Mouse (Mus musculus): Measurements from ENCODE around the gene Scg3. TPM values are rescaled to one million over a fixed set of nuclear protein-coding genes. Genes with fewer than 3 reads are reported as not detected.
A peak's percentile ranks its signal among the peaks of the same experiment; 100 is the strongest.
"Not testable (repeated sequence)": the region's sequence is repeated elsewhere in the genome, so short reads cannot be mapped to it uniquely, and the experiment has no call there.

Scg3 gene
- polyA plus RNA-seq, 1 experiment from 2014 or later: 4.1 TPM

GRCm38 (mm10) chr9:75665364-75665763, 18.5 kb downstream of the Scg3 start:
- Histone ChIP-seq H3K4me3 (replicated peaks) (no peak overlapping the region), H3K9me3 (replicated peaks) (no peaks in the 10 kb centered on the region), H3K4me2 (replicated peaks) (no peak overlapping the region), H3K4me1 (no peaks in the 10 kb centered on the region), H3K36me3 (no peaks in the 10 kb centered on the region), H3K27ac (replicated peaks) (no peak overlapping the region), H3K27me3 (no peaks in the 10 kb centered on the region), H3K9ac (no peak overlapping the region)
- 78% methylated on average over 6 of the region's 6 CpGs for WGBS
- no peak for ATAC-seq (ENCODE audit: insufficient number of reproducible peaks, low FRiP score, low TSS enrichment, low read depth)

GRCm38 (mm10) chr9:75660917-75661316, 22.9 kb downstream of the Scg3 start:
- 86% methylated on average over 8 of the region's 8 CpGs for WGBS
- Histone ChIP-seq H3K27me3 (no peaks in the 10 kb centered on the region), H3K4me3 (replicated peaks) (no peak overlapping the region), H3K9ac (no peak overlapping the region), H3K27ac (replicated peaks) (no peak overlapping the region), H3K4me2 (replicated peaks) (no peak overlapping the region), H3K36me3 (no peaks in the 10 kb centered on the region), H3K4me1 (no peaks in the 10 kb centered on the region), H3K9me3 (replicated peaks) (no peaks in the 10 kb centered on the region)
- no peak for ATAC-seq (ENCODE audit: insufficient number of reproducible peaks, low FRiP score, low TSS enrichment, low read depth)

DNA sequence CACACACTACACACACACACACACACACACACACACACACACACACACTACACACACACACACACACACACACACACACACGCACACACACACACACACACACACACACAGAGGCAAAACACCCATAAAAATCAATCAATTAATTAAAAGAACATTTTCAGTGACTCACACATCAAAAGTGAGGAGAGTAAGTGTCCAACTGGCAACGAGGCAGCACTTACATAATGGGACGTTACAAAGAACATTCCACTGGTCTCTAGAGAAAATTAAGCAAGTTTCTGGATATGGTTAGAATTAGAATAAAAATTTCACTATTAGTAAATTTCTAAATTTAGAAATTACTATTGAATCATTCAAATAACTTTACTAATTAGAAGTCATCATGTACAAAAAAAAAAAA, 27.4 kb downstream of the Scg3 start:
- H3K27ac ChIP-seq (replicated peaks); H3K36me3 ChIP-seq; H3K4me1 ChIP-seq; H3K9ac ChIP-seq; ATAC-seq (ENCODE audit: insufficient number of reproducible peaks, low FRiP score, low TSS enrichment, low read depth); H3K4me3 ChIP-seq (replicated peaks); H3K27me3 ChIP-seq; H3K4me2 ChIP-seq (replicated peaks); H3K9me3 ChIP-seq (replicated peaks): not testable (repeated sequence)
- 57% methylated on average over 3 of the region's 3 CpGs for WGBS

DNA sequence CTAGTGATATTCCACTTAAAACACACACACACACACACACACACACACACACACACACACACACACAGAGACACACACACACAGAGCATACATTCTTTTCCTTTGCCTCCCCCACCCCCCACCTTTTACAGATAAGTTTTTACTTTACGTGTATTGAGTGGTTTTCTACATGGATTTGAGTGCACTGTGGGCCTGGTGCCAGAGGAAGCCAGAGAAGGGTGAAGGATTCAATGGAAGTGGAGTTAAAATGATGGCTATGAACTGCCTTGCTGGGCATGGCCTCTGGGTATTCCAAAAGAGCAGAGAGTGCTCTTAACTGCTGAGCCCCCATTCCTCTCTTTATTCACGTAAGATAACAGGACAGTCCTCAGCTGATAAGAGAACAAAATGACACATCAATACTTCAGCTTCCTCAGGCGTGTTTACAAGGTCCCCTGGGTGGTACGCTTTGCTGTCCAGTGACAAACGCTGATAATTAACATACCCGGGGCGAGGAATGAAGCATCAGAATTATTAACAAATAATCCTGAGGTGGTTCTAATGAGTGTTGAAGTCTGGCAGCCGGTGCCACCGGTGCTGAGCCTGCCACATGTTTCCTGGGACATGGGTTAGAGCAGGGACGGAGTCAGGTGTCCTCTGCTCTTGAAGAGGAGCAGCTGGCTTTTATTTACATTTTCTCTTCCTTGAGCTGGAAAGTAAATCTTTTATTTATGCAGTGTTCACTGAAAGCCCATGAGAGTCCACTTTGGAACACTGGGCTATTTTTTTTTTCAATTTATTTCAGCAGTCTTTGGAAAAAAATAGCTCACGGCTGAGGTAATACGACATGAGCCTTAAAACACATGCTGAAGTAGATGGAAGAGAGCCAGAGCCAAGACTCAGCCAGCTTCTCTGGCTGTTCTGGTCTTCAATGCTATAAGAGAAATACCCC, 29.6 kb downstream of the Scg3 start:
- no peaks in the 10 kb centered on the region for H3K36me3 ChIP-seq
- peak overlapping the region; percentile 23 for H3K27ac ChIP-seq (replicated peaks)
- no peak overlapping the region for H3K4me3 ChIP-seq (replicated peaks)
- no peaks in the 10 kb centered on the region for H3K9me3 ChIP-seq (replicated peaks)
- H3K9ac ChIP-seq: no peak overlapping the region
- 39% methylated on average over 12 of the region's 12 CpGs for WGBS
- no peaks in the 10 kb centered on the region for H3K27me3 ChIP-seq
- H3K4me1 ChIP-seq: peaks cover 6% of the 10 kb centered on the region
- H3K4me2 ChIP-seq (replicated peaks): no peak overlapping the region
- peak; percentile 54; the same call in 1 of the 2 replicates for ATAC-seq (ENCODE audit: insufficient number of reproducible peaks, low FRiP score, low TSS enrichment, low read depth)

DNA sequence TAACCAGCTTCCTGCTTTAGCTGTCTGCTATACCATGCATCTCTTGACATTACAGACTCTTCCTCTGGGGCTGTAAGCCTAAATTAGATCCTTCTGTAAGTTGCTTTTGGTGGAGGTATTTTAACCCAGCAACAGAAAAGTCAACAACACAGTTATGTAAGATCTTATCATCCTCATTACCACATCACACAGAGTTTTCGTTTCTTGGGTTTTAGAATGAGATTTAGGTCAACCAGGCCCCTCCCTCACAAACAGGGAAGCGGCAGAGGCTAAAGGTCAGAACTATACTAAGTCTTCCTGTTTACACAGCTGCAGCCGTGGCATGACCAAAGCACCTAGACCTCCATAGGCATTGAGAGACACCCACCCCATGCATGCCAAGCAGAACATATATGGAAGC, 38.5 kb downstream of the Scg3 start:
- no peaks in the 10 kb centered on the region for H3K4me1 ChIP-seq
- no peak overlapping the region for H3K4me3 ChIP-seq (replicated peaks)
- H3K4me2 ChIP-seq (replicated peaks): no peak overlapping the region
- H3K27me3 ChIP-seq: no peaks in the 10 kb centered on the region
- H3K27ac ChIP-seq (replicated peaks): no peak overlapping the region
- no peak overlapping the region for H3K9ac ChIP-seq
- H3K36me3 ChIP-seq: no peaks in the 10 kb centered on the region
- ATAC-seq (ENCODE audit: insufficient number of reproducible peaks, low FRiP score, low TSS enrichment, low read depth): no peak
- 29% methylated on average over 3 of the region's 3 CpGs for WGBS
- no peaks in the 10 kb centered on the region for H3K9me3 ChIP-seq (replicated peaks)

DNA sequence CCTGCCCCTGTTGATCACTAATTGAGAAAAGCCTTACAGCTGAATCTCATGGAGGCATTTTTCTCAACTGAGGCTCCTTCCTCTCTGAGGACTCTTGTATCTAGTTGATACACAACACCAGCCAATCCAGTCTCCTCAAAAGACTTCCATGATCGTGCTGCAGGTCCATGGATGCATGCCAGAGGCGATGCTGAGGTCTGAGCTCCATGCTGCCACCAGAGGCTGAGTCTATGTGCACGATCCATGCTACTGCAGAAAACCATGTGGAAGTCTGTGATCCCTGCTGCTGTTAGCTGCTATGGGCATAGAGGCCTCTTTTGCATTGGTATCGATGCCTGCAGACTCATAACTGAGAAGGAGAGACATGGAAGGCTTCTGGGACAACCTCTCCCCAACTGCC, 49.6 kb downstream of the Scg3 start:
- Histone ChIP-seq H3K4me2 (replicated peaks) (no peak overlapping the region), H3K4me3 (replicated peaks) (no peak overlapping the region), H3K4me1 (peaks cover 14% of the 10 kb centered on the region; the same call in 1 of the 2 replicates), H3K9me3 (replicated peaks) (no peaks in the 10 kb centered on the region), H3K36me3 (0 out of 2 replicates have a peak, but pooled peaks cover 15% of the 10 kb centered on the region), H3K27me3 (no peaks in the 10 kb centered on the region), H3K27ac (replicated peaks) (no peak overlapping the region), H3K9ac (no peak overlapping the region)
- 76% methylated on average over 4 of the region's 4 CpGs for WGBS
- ATAC-seq (ENCODE audit: insufficient number of reproducible peaks, low FRiP score, low TSS enrichment, low read depth): no peak

- 90% methylated on average over 8 of the region's 8 CpGs for WGBS
- Histone ChIP-seq H3K9ac (no peak overlapping the region), H3K4me2 (replicated peaks) (no peak overlapping the region), H3K27me3 (no peaks in the 10 kb centered on the region), H3K4me3 (replicated peaks) (no peak overlapping the region), H3K27ac (replicated peaks) (no peak overlapping the region), H3K36me3 (0 out of 2 replicates have a peak, but pooled peaks cover 15% of the 10 kb centered on the region), H3K9me3 (replicated peaks) (no peaks in the 10 kb centered on the region), H3K4me1 (peaks cover 14% of the 10 kb centered on the region; the same call in 1 of the 2 replicates)
- no peak for ATAC-seq (ENCODE audit: insufficient number of reproducible peaks, low FRiP score, low TSS enrichment, low read depth)
Observed at GRCm38 (mm10) chr9:75633603-75634002, 50.3 kb downstream of the Scg3 start.

DNA sequence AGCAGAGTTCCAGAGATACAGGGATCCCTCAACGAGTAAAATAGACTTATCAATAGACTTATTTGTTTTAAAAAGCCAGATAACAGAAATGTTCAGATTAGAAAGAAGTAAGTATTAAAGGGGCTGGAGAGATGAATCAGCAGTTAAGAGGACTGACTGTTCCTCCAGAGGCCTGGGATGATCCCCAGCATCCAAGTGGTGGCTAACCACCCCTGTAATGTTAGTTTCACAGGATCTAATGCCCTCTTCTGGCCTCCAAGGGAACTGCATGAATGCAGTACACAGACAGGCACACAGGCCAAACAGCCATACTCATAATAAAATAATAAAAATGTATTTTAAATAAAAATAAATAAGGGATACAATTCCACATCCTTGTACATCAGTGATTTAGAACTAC, 51.0 kb downstream of the Scg3 start:
- ATAC-seq (ENCODE audit: insufficient number of reproducible peaks, low FRiP score, low TSS enrichment, low read depth): no peak
- Histone ChIP-seq H3K4me1 (peaks cover 14% of the 10 kb centered on the region; the same call in 1 of the 2 replicates), H3K4me3 (replicated peaks) (no peak overlapping the region), H3K36me3 (0 out of 2 replicates have a peak, but pooled peaks cover 11% of the 10 kb centered on the region), H3K4me2 (replicated peaks) (no peak overlapping the region), H3K9me3 (replicated peaks) (no peaks in the 10 kb centered on the region), H3K27ac (replicated peaks) (no peak overlapping the region), H3K9ac (no peak overlapping the region), H3K27me3 (no peaks in the 10 kb centered on the region)
- WGBS: 42% methylated on average over 1 of the region's 1 CpGs

- H3K4me1 ChIP-seq: peaks cover 14% of the 10 kb centered on the region
- H3K9ac ChIP-seq: no peak overlapping the region
- H3K27ac ChIP-seq (replicated peaks): 0 out of 2 replicates have a peak overlapping the region, but pooled peaks have one; percentile 4
- no peak overlapping the region for H3K4me2 ChIP-seq (replicated peaks)
- no peak for ATAC-seq (ENCODE audit: insufficient number of reproducible peaks, low FRiP score, low TSS enrichment, low read depth)
- H3K36me3 ChIP-seq: 0 out of 2 replicates have a peak, but pooled peaks cover 9% of the 10 kb centered on the region
- no peaks in the 10 kb centered on the region for H3K9me3 ChIP-seq (replicated peaks)
- no peaks in the 10 kb centered on the region for H3K27me3 ChIP-seq
- H3K4me3 ChIP-seq (replicated peaks): no peak overlapping the region
- 25% methylated on average over 10 of the region's 10 CpGs for WGBS
Observed at GRCm38 (mm10) chr9:75632111-75632510, 51.7 kb downstream of the Scg3 start.

DNA sequence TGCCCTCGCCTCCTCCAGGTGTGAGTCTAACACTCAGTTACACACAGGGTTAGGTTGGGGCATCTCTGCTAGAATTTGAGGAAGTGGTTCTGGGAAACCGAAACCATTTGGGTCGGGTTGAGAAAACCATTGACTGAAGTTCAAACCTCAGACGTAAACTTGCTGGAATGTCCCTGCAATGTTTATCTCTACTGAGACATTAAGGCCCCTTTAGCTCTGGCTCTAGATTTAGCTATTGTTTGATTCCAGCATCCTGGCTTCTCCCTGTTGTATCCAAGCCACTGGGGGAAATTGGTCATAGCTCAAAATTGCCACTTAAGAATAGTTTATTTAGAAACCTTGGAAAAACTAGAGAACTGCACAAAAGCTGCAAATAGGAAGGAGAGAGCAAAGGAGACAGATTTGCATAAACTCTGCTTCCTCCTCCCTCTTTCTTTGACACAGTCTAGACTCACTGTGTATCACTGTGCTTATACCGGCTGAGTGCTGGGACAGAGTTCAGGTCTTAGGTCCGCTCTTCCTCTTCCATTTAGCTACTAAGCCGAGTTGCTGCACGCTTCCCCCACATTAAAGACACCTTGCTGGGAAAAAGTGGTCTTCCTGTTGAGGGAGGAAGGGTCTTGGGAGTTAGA, 52.9 kb downstream of the Scg3 start:
- H3K27me3 ChIP-seq: no peaks in the 10 kb centered on the region
- no peaks in the 10 kb centered on the region for H3K9me3 ChIP-seq (replicated peaks)
- 0 out of 2 replicates have a peak, but pooled peaks cover 5% of the 10 kb centered on the region for H3K36me3 ChIP-seq
- no peak overlapping the region for H3K4me3 ChIP-seq (replicated peaks)
- no peak overlapping the region for H3K9ac ChIP-seq
- WGBS: 75% methylated on average over 8 of the region's 8 CpGs
- no peak for ATAC-seq (ENCODE audit: insufficient number of reproducible peaks, low FRiP score, low TSS enrichment, low read depth)
- no peak overlapping the region for H3K4me2 ChIP-seq (replicated peaks)
- H3K27ac ChIP-seq (replicated peaks): no peak overlapping the region
- peaks cover 21% of the 10 kb centered on the region for H3K4me1 ChIP-seq

- Histone ChIP-seq H3K27me3 (no peaks in the 10 kb centered on the region), H3K4me2 (replicated peaks) (peak overlapping the region; percentile 74), H3K9ac (peak overlapping the region; percentile 80), H3K36me3 (no peaks in the 10 kb centered on the region), H3K27ac (replicated peaks) (peak overlapping the region; percentile 91), H3K9me3 (replicated peaks) (no peaks in the 10 kb centered on the region), H3K4me3 (replicated peaks) (peak overlapping the region; percentile 79), H3K4me1 (peaks cover 8% of the 10 kb centered on the region)
- no peak for ATAC-seq (ENCODE audit: insufficient number of reproducible peaks, low FRiP score, low TSS enrichment, low read depth)
- under 1% methylated on average over 14 of the region's 14 CpGs for WGBS
Observed at GRCm38 (mm10) chr9:75626308-75626604, 57.6 kb downstream of the Scg3 start.
